Mouse (Mus musculus): ENCODE results near the gene Ak6. TPM values are rescaled to one million over a fixed set of nuclear protein-coding genes. Genes with fewer than 3 reads are reported as not detected.

Ak6 gene
- total RNA-seq (2021): 10 to 100 TPM; 70.3 to 79.1 TPM
- polyA plus RNA-seq (2012; rRNA removed): 7.5 and 10.1 TPM in 2 replicates
- long read RNA-seq, transcript Ak6-201 (5 exons, 1,298 nt): minor isoform, 21 of 71 reads
- long read RNA-seq, transcript Ak6-202 (3 exons, 1,222 nt): major isoform, 46 of 71 reads
- long read RNA-seq, partial matches to known transcripts: 3 of 71 reads
- long read RNA-seq, other reads (novel, unspliced or antisense): 1 of 71 reads

DNA sequence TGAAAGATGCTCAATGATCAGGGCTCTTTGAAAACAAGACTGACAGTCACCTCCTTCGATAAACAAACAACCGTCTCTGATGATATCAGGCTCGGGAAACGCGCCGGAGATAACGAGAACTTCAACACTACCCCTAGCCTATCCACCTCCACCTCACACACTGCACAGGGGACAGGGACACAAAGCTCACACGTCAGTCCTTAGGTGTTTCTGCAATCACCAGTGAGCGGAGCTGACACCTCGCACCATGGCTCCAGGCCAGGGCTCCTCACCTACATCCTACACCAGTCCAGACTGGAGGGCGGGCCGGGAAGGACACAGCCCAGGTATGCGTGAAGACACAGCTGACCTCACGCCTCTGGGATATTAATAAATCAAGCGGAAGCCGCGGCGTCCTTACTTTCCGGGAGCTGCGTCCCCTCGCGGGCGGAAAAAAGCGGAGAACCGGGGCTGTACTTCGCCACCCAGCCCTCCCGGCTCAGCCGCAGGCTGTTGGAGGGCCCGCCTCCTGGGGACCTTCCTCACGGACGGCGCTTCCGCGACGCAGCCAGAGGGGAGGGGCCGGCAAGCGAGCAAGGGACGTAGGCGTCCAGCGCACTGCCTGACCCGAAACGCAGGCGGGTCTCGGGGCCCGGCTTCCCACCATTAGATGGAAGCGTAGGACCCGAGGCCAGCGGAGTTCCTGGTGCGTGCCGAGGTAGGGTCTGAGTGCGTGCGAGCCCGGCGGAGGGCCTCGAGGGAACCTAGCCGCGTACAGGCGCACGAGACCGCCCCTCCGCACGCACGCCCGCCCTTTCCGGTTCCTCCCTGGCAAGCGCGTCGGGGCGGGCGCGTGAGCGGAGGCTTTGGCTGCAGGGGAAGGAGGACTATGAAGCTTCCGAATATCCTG, at the start of gene Ak6, which contains the start of gene Rad17:
Ak6 (plus strand) TSS at position 430 of the 889 bp plus-strand sequence.
Rad17 (minus strand) TSS at position 502 of the 889 bp plus-strand sequence.
- peak; percentile 96 for DNase-seq

DNA sequence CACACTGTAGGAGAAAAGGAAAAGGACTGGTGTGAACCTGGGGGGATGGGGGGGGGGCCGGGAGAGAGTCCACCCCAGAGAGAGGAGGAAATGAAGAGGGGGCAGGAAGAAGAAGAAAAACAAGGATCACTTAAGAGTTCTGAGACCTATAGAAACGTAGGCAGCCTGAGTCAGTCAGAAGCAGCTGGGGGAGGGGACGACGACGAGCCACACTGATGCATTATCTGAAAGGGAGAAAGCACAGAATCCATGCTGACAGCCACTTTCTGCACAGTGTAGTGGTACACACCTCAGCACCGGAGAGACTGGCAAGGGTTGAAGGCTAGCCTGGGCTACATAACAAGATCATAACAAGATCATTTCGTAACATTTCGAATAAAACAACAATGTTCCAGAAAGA, 49.7 kb upstream of the Ak6 start:
- DNase-seq: no peak

DNA sequence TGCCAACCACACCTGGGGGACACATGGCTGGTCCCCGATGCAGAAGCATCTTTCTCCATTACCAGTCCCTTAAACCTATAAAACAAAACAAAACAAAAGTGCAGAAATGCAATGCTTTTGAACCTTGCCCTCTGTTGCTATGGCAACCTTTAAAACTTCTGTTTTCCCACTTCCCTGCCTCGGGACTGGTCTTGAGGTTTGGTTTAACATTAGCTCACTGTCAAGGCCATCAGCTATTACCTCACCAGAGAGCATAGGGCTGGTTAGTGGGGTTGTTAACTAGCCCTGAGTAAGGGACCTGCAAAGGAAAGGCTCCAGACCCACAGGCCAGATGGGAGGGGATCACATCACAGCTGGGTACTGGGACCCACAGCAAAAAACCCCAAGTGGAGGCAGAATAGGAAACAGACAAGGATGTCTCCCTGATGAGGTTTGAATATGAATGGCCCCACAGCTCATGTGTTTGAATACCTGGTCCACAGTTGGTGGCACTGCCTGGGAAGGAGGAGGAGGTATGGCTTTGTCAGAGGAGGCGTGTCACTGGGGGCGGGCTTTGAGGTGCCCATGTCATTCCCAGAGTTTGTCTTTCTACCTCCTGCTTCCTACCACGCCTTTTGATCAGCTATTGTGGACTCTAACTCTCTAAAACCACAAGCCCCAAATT, 48.4 kb upstream of the Ak6 start:
- no peak for DNase-seq

DNA sequence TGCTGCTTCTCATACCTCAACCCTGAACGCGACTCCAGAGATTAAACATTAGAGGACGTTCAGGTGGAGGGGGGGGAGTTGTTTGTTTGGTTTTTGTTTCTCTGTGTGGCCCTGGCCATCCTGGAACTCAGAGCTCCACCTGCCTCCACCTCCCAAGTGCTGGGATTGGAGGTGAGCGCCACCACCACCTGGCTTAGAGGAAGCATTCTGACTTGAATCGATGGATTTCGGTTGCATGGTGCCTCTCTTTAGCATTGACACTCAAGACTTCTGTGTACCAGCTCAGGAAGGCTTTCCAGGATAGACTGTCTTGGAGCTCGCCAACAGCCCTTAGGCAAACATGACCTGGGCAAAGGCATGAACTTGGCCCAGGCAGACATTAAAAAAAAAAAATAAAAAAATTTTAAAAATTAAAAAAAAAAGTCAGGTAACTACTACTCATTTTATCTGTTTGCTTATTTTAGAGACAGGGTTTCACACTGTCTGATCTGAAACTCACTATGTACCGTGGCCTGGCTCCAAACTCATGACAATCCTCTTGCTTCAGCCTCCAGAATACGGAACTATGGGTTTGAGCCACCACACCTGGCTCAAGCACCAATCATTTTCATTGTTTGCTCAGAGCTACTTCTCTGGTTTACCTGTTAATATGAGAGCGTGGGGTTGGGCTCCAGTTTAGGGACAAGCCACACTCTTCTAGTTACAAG, 47.6 kb upstream of the Ak6 start:
- DNase-seq: no peak

DNA sequence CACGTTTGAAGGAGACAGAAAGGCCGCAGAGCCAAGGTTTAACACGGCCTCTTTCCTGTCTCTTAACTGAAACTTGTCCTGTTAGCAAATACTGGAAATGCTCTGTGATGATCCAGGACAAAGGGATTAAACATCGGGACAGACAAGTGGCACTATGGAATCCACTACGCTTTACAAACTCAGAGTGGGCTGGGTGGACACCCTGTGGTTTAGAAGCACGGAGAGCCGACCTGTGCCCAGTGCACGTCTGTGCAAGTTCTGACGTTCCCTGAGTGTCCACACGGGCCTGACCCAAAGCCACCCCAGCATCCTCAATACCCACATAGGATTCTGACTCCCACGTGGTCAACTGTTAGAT, 47.1 kb upstream of the Ak6 start:
- no peak for DNase-seq

DNA sequence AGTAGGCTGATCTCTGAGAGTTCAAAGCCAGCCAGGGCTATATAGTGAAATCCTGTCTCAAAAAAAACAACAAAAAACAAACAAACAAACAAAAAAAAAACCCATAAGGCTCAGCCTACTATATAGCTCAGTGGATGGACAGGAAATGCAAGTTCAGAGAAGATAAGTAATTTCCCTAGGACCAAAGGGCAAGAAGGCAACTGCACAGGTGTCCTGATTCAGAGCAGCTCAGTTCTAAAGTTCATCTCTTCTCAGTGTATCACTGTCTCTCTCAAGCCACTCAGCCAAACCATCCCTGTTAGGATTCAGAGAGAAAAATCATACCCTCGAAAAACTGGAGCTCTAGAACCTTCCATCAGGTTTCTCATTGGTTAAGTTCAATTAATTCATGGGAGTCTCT, 44.9 kb upstream of the Ak6 start:
- no peak for DNase-seq

DNA sequence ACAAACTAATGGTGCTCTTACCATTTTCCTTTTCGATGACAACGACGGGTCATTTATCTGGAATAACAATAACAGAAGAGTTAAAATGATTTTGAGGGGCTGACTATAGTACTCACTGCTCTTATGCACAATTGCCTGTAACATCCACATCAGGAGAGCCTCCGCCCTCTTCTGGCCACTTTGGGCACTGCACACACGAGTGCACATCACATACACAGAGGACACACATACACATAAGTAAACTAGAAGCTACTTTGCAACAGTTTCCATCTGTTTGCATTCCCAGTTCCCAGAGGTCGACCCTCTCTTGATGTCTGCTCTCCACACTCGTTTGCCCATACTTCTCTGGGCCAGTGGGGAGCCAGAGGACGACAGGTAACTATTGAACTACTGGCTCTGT, 43.0 kb upstream of the Ak6 start:
- DNase-seq: no peak

DNA sequence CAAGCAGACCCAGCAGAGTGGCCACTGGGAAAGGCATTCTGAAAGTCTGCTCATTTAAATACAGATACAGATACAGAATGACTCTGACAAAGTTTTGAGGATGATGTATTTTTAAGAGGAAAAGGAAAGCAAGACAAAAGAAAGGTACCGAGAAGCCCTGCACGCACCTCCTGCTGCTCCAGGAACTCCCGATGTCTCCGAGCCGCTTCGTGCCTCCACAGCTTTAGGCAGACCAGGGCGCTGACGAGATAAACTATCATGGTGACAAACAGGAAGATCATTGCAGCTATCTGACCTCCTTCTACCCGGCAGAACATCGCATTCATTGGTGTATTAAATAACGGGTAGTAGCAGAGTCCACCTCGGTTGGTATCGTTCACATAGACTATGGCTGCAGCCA, 39.5 kb upstream of the Ak6 start:
- no peak for DNase-seq

DNA sequence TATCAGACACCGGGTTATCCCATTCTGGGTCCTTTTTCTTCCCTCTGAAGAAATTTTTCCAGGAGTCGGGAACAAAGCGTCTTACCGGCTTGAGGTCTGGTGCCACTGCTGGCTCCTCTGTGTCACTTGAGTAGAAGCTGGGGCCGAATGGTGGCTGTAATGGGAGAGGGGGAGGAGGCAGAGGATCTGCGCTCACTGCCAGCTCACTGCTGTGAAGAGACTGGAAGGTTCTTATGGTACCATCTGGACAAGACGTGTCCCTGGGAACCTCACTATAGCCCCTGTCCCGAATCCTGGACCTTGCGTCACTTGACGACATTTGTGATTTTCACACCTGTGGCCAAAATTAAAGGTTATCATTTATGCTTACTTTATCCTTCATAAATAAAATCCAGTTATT, 38.5 kb upstream of the Ak6 start:
- DNase-seq: no peak

DNA sequence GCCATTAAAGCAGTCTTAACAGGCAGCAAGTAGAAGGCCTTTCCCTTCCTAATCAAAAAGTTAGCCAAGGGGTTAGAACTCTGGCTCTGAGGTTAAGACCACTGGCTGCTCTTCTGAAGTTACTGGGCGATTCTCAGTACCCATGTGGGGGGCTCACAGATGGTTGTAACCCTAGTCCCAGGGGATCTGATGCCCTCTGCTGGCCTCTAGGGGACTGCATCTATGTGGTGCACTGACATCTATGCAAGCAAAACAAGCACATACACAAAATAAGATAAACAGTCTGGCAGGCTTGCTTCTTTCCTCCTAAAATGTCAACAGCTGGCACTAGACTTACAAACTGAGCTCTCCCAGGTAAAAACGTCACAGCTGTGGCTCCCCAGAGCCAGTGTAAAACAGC, 37.9 kb upstream of the Ak6 start:
- DNase-seq: no peak

DNA sequence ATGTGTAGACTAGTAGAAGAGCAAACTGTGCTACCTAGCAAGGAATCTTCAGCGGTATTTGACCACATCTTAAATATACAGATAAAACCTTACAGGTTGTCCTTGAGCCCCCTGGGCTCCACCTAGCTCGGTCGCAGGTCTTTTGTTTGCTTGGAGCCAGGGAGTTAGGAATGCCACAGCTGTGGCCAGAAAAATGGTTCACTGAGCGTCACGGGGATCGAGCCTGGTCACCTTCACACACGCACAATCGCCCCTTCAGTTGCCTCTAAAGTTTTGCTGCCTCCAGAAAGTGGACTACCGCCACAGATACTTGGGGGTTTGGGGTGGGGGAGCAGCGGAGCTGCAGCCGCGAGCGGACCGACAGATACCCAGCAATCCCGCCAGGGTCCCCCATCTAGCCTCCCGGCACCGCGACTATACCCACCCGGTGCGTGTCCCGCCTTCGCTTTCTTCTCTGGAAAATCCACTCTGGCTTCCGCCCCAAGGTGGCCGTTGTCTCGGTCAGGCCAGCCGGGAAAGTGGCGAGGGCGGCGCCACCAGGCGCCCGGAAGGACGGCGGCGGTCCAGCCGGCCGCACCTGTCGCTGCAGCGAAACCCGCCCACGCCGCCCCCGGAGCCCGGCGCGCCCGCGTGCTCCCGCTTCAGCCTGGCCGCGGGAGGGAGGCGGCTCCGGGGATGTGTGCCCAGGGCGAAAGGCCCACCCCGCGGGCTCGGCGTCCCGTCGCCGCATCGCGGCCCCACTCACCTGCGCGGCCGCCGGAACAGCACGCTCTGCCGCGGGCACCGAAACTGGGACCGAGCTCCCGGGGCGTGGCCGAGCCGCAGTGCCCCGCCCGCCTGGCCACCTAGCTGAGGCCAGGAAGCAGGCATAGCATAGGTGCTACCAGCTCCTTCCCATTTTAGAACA, 34.3 kb upstream of the Ak6 start, which contains the start of gene Marveld2:
Marveld2 (minus strand) TSS at position 791 of the 907 bp plus-strand sequence.
- peak; percentile 54 for DNase-seq

DNA sequence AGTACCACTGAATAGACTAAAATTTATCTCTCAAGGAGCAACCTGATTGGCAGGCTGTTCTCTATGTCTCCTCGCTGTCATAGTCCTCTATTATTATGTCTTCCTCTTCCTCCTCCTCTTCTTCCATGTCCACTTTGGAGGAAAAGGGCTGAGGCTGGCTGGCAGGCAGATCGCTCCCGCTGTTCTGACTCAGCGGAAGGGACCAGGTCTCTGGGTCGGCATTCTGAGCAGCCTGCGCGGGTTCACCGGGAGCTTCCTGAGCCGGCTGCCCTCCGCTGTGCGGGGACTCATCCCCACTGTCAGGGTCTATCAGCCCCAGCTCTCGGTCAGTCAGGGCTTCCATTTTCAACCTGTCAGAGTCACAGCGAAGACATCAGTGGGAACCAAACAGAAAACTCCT, 33.2 kb upstream of the Ak6 start:
- no peak for DNase-seq

DNA sequence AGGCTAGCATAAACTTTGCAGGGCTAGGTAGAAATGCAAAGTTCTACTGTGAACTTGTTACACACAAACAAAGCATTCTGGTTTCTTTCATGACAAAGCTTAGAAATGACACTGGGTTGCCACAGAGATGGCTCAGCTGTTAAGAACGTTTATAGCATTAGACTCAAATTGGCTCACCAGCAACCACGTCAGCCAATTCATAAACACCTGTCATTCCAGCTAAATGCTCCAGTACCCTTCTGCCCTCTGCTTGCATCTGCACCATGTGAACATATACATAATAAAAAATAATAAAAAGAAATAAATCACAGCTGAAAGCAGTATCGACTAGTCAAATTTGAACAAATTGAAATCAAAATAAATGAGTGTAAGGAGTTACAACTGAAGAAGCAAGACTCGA, 28.5 kb upstream of the Ak6 start:
- no peak for DNase-seq

DNA sequence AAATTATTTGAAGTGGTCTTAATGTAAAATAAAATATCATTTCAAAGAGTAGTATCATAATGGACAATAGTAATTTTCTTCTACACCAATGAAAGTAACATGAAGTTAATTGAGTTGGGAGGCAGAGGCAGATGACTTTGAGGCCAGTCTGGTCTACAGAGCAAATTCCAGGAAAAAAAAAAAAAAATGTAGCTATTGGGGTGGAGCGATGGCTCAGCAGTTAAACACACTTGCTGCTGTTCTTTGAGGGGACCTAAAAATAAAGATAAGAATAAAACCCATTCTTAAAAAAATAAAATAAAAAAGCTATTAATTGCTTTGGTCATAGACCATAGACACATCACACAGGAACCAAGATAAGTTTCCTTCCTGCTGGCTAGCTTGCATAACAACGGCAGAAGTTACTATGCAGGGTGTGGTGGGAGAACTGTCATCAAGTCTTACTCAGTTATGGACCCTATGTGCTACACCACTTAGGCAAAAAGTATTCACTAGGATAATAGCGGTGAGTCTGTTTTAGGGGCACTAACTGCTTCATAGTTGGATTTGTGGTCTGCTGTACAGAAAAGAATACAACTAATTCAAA, 16.6 kb upstream of the Ak6 start:
- no peak for DNase-seq

DNA sequence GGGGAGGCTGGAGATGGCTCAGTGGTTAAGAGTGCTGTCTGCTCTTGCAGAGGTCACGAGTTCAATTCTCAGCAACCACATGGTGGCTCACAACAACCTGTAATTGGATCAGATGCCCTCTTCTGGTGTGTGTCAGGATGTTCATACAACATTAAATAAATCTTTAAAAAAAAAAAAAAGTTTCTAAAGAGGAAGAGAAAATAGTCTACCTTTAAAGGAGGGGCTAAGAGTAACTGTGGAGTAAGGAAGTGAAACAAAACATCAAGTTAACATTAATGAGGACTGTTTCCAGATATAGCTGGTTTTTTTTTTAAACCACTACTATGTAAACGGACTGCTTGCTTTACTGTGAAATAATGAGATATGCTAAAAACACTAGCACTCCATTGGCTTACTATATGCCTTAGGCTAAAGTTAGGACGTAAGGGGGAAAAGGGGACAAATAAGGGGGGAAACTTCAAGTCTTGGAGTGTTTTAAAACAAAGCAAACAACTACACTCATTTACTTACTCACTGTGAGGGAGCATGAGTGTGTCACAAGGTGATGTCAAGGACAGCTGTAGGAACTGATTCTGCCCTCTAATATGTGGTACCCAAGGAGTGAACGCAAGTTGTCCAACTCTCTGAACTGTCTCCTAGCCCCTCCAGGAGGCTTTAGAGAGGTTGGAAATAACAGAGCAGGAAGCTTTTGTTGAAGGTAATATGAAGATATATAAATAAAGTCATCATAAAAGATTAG, 8.1 kb upstream of the Ak6 start:
- no peak for DNase-seq

DNA sequence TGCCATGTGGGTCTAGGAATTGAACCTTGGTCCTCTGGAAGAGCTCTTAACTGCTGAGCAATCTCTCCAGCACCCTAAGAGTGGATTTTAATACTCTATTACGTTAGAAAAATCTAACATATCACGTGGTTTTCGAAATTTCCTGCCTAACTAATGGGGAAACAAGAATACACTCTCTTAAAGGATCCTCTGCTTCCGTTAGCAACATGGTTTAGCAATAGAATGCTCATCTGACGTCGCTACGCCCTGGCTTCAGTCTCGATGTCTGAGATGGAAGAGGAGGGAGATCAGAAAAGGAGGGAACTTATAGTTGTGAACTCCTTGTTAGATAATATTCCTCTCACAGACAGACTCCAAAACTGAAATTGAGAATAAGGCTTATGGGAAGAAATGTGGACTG, 2.6 kb upstream of the Ak6 start:
- DNase-seq: no peak

DNA sequence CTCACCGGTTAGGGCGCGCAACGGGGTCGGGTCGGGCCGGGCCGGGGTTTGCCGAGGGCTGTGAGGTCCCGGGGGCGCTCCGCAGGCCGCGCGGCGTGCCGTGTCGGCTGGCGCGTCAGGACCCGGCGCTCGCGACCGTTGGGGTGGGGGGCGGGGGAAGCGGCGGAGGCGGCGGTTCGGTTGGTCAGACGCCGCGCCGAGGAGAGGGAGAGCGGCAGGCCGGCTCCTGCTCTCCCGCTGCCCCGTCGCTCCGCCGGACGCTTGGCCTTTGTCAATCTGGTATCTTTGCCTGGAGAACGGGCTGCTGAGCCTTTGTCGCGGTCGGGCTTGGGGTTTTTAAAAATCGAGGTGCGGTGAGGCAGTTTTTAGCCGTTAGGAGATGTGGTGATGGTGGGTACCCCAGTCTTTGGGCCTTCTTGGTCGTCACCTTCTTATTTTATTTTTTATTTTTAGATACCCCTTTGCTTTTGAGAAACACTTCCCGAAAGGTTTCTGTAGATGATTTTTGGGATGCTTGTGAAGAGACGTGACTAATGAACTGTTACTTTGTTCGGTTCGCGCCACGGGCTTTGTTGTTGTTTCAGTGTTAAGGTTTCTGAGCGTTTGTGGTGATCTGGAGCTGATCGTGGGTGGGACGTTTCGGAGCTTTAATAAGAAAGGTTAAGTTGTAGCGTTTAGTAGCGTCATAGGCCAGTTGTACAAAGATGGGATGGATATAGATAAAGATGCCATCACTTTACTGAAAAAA, 834 bp downstream of the Ak6 start, which contains the start of gene Taf9:
Taf9 (plus strand) TSS at position 141 of the 748 bp plus-strand sequence.
- no peak for DNase-seq

DNA sequence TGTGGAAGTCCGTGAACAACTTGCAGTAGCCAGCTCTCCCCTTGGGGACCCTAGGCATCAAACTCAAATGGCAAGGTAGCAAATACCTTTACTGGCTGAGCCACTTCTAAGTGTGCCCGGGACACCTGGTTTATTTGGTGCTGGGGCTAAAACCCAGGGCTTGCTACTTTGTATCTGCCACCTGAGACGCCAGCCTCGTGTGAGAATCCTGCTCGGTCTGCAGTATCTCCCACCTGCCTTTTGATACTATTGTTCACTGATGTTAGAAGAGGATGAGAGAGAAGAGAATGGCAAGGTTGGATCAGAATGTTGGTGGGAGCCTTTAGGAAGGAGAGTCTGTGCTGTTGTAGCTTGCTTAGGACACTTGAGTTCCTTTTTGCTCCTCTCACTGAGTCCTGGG, 7.3 kb downstream of the Ak6 start:
- DNase-seq: no peak

DNA sequence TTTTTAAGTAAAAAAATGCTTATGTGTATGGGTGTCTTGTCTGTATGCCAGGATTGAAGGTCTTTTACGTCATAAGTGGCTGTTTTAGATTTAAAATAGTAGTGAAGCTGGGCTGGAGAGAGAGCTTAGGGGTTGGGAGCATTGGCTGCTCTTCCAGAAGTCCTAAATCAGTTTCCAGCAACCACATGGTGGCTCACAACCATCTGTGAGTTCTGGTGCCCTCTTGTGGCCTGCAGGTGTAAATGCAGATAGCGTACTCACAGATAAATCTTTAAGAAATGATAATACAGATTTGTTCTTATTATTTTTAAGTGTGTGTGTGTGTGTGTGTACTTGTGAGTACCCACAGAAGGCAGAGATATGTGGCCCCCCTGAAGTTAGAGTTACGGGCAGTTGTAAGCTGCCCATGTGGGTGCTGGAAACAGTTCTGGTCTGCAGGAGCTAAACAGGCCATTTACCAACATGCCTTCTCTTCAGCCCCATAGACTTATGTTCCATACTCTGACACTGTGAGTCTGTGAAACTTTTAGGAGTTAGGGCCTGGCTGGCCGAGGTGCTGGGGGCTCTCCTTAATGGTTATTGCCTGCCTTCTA, 9.2 kb downstream of the Ak6 start:
- peak; percentile 24 for DNase-seq

All from adrenal gland, adult 2 months (tissue).